Mouse (Mus musculus) spleen, adult 2 months (tissue): ENCODE data around the gene Gfod1.

Experiments
- CTCF ChIP-seq: fragments of 200-500 bp; IDR thresholded peaks from 2 replicates; pipeline ENCODE4 v1.5.1; 2011; ENCODE audit warnings: mild to moderate bottlenecking, inconsistent platforms; ENCODE audit not compliant: insufficient read depth, insufficient read length, insufficient replicate concordance; ENCODE audit errors: extremely low read depth
- POLR2A ChIP-seq: fragments of 200-500 bp; IDR thresholded peaks from 2 replicates; pipeline ENCODE4 v1.6.1; 2011; ENCODE audit warnings: low read depth, low read length, inconsistent platforms

DNA sequence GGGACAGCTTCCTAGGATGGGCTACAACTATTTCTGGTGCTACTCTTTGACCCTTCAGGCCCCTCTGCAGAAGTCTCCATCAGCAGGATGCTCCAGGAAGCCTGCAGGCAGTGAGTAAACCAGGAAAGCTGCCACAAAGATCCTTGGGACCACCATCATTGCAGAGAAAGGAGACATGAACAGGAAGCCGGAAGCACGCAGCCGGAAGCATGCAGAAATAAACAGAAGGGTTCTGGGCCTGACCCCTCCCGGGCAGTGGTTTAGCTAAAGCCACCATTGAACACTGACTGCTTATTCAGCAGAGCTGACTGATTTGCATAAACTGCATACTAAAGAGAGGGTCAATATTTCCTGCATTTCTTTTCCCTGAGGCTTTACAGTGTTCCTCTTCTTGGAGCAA, 34.7 kb upstream of the Gfod1 start:
- TF ChIP-seq POLR2A (no peak), CTCF (no peak)
